Mouse (Mus musculus) heart, adult 2 months (tissue): ENCODE results near the gene 9330182L06Rik.

Experiments
- CTCF ChIP-seq: fragments of 200-600 bp; IDR thresholded peaks from 2 replicates; pipeline ENCODE4 v1.8.1; 2022; ENCODE audit warnings: antibody characterized with exemption, mild to moderate bottlenecking, moderate library complexity
- POLR2A ChIP-seq: fragments of 200-500 bp; IDR thresholded peaks from 2 replicates; pipeline ENCODE4 v1.6.1; 2011; ENCODE audit warnings: mild to moderate bottlenecking, low read depth, low read length, control low read depth; ENCODE audit not compliant: insufficient read depth

- TF ChIP-seq CTCF (peak; percentile 15; the same call in 1 of the 2 replicates), POLR2A (no peak)
Measured at GRCm38 (mm10) chr5:9419964-9420363, 154.0 kb downstream of the 9330182L06Rik start.
